Mouse (Mus musculus): ENCODE results near the gene Kremen1.

- no peak for TF ChIP-seq CTCF (IDR thresholded peaks at IDR 0.05; ENCODE audit: low read depth, low read length)
- TF ChIP-seq POLR2A (IDR thresholded peaks at IDR 0.05; ENCODE audit: borderline replicate concordance, low read depth, low read length): no peak
These were observed 19.2 kb downstream of the Kremen1 start for GRCm38 (mm10) chr11:5242158-5242557.

All from bone marrow macrophage, adult 2 months (primary cell).